Mouse (Mus musculus) megakaryocyte, embryonic 14.5 days (primary cell): ENCODE results near the gene Sars.

Experiments used
- FLI1 ChIP-seq: IDR thresholded peaks from 2 replicates; pipeline ENCODE4 v1.6.1; 2012; ENCODE audit warnings: low read length, inconsistent platforms, mixed read lengths
- GATA1 ChIP-seq: IDR thresholded peaks from 3 replicates; pipeline ENCODE4 v1.6.1; 2012; ENCODE audit warnings: mixed read lengths, low read length, inconsistent platforms, borderline replicate concordance

GRCm38 (mm10) chr3:108414857-108415830, 29.9 kb downstream of the Sars start, which contains the start of gene Celsr2:
- TF ChIP-seq GATA1 = no peak
- TF ChIP-seq FLI1 = no peak
